In the genomic region with DNA sequence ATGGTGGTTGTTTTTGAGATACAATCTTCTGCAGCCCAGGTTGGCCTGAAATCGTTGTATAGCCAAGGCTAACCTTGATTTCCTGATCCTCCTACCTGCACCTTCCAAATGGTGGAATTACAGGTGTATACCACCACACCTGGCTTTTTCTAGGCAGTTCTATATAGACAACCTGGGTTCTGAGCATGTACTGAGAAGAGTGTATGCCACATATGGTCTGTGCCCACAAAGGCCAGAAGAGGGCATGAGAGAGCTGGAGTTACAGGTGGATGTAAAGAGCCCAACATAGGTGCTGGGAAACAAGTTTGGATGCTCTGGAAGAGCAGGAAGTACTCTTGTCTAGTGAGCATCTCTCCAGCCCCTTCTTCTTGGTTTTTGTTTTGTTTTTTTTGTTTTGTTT, we compare ENCODE assay signal across 10 mouse cellular contexts. TPM values are rescaled to one million over a fixed set of nuclear protein-coding genes. Genes with fewer than 3 reads are reported as not detected.
DNase-seq lines count a peak whose midpoint lies in the region; ATAC-seq and TF ChIP-seq lines count a peak whose summit lies in the region.
"Had no signal": no experiment of that assay in that cellular context is flagged by ENCODE, and none has a peak within 500 bp of the region (broad histone marks: within the 10 kb centered on the region; RNA-seq: fewer than 3 reads in every experiment).

No protein-coding gene starts in this region.

- no peak for ATAC-seq in liver, embryonic 11.5 days (replicated peaks; ENCODE audit: low FRiP score)
- ATAC-seq in kidney, postnatal 0 days (replicated peaks; ENCODE audit: low FRiP score, low read depth) = no peak

- no peaks in the 10 kb centered on the region for H3K27me3 ChIP-seq in liver, adult 2 months (ENCODE audit: control insufficient read depth, insufficient read depth, low read length)
- H3K27me3 ChIP-seq in liver, embryonic 11.5 days (replicated peaks; ENCODE audit: control insufficient read depth, insufficient read depth, low read length) = peaks cover 7% of the 10 kb centered on the region; the same call in 1 of the 2 replicates
- H3K27me3 ChIP-seq in kidney, postnatal 0 days (ENCODE audit: insufficient read depth, low read length) = no peaks in the 10 kb centered on the region
- H3K27me3 ChIP-seq: megakaryocyte, embryonic 14.5 days had no signal

- 15% methylated on average over 1 of the region's 1 CpGs for WGBS in liver, adult 2 months
- 31% methylated on average over 1 of the region's 1 CpGs for WGBS in liver, embryonic 11.5 days
- 52% methylated on average over 1 of the region's 1 CpGs for WGBS in kidney, postnatal 0 days

- H3K9ac ChIP-seq in liver, adult 2 months (ENCODE audit: low read depth, low read length) = no peak overlapping the region
- no peak overlapping the region for H3K9ac ChIP-seq in liver, embryonic 11.5 days (ENCODE audit: low read depth, low read length)
- H3K9ac ChIP-seq in kidney, postnatal 0 days (ENCODE audit: low read depth, low read length) = no peak overlapping the region

- no peak overlapping the region for H3K4me3 ChIP-seq in liver, adult 2 months (ENCODE audit: insufficient read depth, low read depth, low read length)
- H3K4me3 ChIP-seq in liver, embryonic 11.5 days (ENCODE audit: low read depth, low read length) = no peak overlapping the region
- H3K4me3 ChIP-seq in kidney, postnatal 0 days (replicated peaks; ENCODE audit: low read depth, low read length) = no peak overlapping the region
- H3K4me3 ChIP-seq: megakaryocyte, embryonic 14.5 days had no signal

- H3K79me2 ChIP-seq in liver, adult 2 months (ENCODE audit: control insufficient read depth, insufficient read depth, low read length) = no peaks in the 10 kb centered on the region

- H3K4me2 ChIP-seq in liver, embryonic 11.5 days = no peak overlapping the region
- H3K4me2 ChIP-seq in kidney, postnatal 0 days (ENCODE audit: low read length) = no peak overlapping the region

- peak; percentile 38; the same call in 1 of the 2 replicates for TF ChIP-seq CTCF in liver, adult 2 months (IDR thresholded peaks at IDR 0.05; ENCODE audit: low read depth, low read length)
- TF ChIP-seq CTCF in kidney, postnatal 0 days (IDR thresholded peaks at IDR 0.05; ENCODE audit: low read depth) = peak; percentile 67

- peak; percentile 39 for DNase-seq in liver, adult 2 months (ENCODE audit: extremely low read depth, low read depth, low spot score)
- DNase-seq in liver, embryonic 11.5 days (ENCODE audit: low spot score) = no peak
- peak; percentile 66 for DNase-seq in NIH3T3 (ENCODE audit: low read depth)
- peak; percentile 45 for DNase-seq in kidney, postnatal 0 days (ENCODE audit: low spot score)
- DNase-seq in thymus, postnatal 0 days (ENCODE audit: low spot score) = peak; percentile 41
- DNase-seq in right cerebral cortex, adult 2 months (ENCODE audit: low spot score in 2 of 2) = no peak
- DNase-seq in left cerebral cortex, adult 18-20 months (ENCODE audit: low spot score in 2 of 2) = no peak
- DNase-seq: gastrocnemius, postnatal 25 days had no signal

- H3K4me1 ChIP-seq in liver, adult 2 months (ENCODE audit: control insufficient read depth, insufficient read depth, low read length) = peaks cover 2% of the 10 kb centered on the region
- peaks cover 2% of the 10 kb centered on the region; the same call in 1 of the 2 replicates for H3K4me1 ChIP-seq in liver, embryonic 11.5 days (replicated peaks; ENCODE audit: control insufficient read depth, insufficient read depth, low read length)
- 0 out of 2 replicates have a peak, but pooled peaks cover 3% of the 10 kb centered on the region for H3K4me1 ChIP-seq in kidney, postnatal 0 days (replicated peaks; ENCODE audit: insufficient read depth, low read length)

- H3K9me3 ChIP-seq in liver, embryonic 11.5 days (ENCODE audit: control insufficient read depth, low read length) = no peaks in the 10 kb centered on the region
- no peaks in the 10 kb centered on the region for H3K9me3 ChIP-seq in kidney, postnatal 0 days (replicated peaks; ENCODE audit: low read length)
- H3K9me3 ChIP-seq: megakaryocyte, embryonic 14.5 days had no signal

- H3K36me3 ChIP-seq in liver, adult 2 months (ENCODE audit: control insufficient read depth, insufficient read depth, low read length) = no peaks in the 10 kb centered on the region
- H3K36me3 ChIP-seq in liver, embryonic 11.5 days (ENCODE audit: control insufficient read depth, insufficient read depth, low read length) = no peaks in the 10 kb centered on the region
- no peaks in the 10 kb centered on the region for H3K36me3 ChIP-seq in kidney, postnatal 0 days (ENCODE audit: insufficient read depth, low read length)

- no peak overlapping the region for H3K27ac ChIP-seq in liver, adult 2 months (replicated peaks; ENCODE audit: insufficient read depth, low read depth, low read length)
- no peak overlapping the region for H3K27ac ChIP-seq in liver, embryonic 11.5 days (ENCODE audit: low read depth, low read length)
- no peak overlapping the region for H3K27ac ChIP-seq in kidney, postnatal 0 days

- TF ChIP-seq POLR2A in liver, adult 2 months (IDR thresholded peaks at IDR 0.05; ENCODE audit: extremely low read depth, insufficient read depth, low read length) = no peak

RNA-seq across cellular contexts. Expression of a gene that starts 2.6 kb away (rescaled TPM):
- total RNA-seq in liver, adult 2 months (2014; rRNA removed) = under 0.01 TPM in 1 of 2 replicates, not detected in the other
- 0.07 TPM in 1 of 2 replicates, not detected in the other for polyA plus RNA-seq in liver, adult 2 months (2012; rRNA removed)
- polyA plus RNA-seq in liver, embryonic 11.5 days (2014; fragmentation: Nextera tagmentation; extraction: Ambion mirVana) = 0.32 and 0.40 TPM in 2 replicates
- polyA plus RNA-seq in kidney, postnatal 0 days (2015; fragmentation: Nextera tagmentation; extraction: Ambion mirVana) = 1.0 and 1.3 TPM in 2 replicates
- 1.5 and 1.9 TPM in 2 replicates for polyA plus RNA-seq in thymus, postnatal 0 days (2015; fragmentation: Nextera tagmentation; extraction: Ambion mirVana)
- total RNA-seq in left cerebral cortex, adult 18-20 months (2021) = 1 to 10 TPM; 8.1 to 9.0 TPM
- total RNA-seq: common myeloid progenitor, adult 5-6 weeks had no signal

RNA-seq across cellular contexts. Expression of a gene that starts 21.9 kb away (rescaled TPM):
- 0.18 and 0.27 TPM in 2 replicates for total RNA-seq in liver, adult 2 months (2014; rRNA removed)
- polyA plus RNA-seq in liver, adult 2 months (2012; rRNA removed) = 0.30 and 0.57 TPM in 2 replicates
- 0.57 and 0.77 TPM in 2 replicates for polyA plus RNA-seq in liver, embryonic 11.5 days (2014; fragmentation: Nextera tagmentation; extraction: Ambion mirVana)
- polyA plus RNA-seq in kidney, postnatal 0 days (2015; fragmentation: Nextera tagmentation; extraction: Ambion mirVana) = 0.42 and 0.59 TPM in 2 replicates
- 0.31 and 0.35 TPM in 2 replicates for polyA plus RNA-seq in thymus, postnatal 0 days (2015; fragmentation: Nextera tagmentation; extraction: Ambion mirVana)
- total RNA-seq in left cerebral cortex, adult 18-20 months (2021) = 1 to 10 TPM; 2.3 to 2.5 TPM

RNA-seq across cellular contexts. Expression of a gene that starts 28.9 kb away (rescaled TPM):
- total RNA-seq in liver, adult 2 months (2014; rRNA removed) = 1.7 and 2.6 TPM in 2 replicates
- polyA plus RNA-seq in liver, adult 2 months (2012; rRNA removed) = 7.3 and 8.1 TPM in 2 replicates
- 19.6 and 21.1 TPM in 2 replicates for polyA plus RNA-seq in liver, embryonic 11.5 days (2014; fragmentation: Nextera tagmentation; extraction: Ambion mirVana)
- polyA plus RNA-seq in kidney, postnatal 0 days (2015; fragmentation: Nextera tagmentation; extraction: Ambion mirVana) = 38.7 and 39.1 TPM in 2 replicates
- 11.9 and 12.3 TPM in 2 replicates for polyA plus RNA-seq in thymus, postnatal 0 days (2015; fragmentation: Nextera tagmentation; extraction: Ambion mirVana)
- total RNA-seq in left cerebral cortex, adult 18-20 months (2021) = 10 to 100 TPM; 34.5 to 34.8 TPM

RNA-seq across cellular contexts. Expression of a gene that starts 32.0 kb away (rescaled TPM):
- total RNA-seq in liver, adult 2 months (2014; rRNA removed) = 0.13 and 0.28 TPM in 2 replicates
- polyA plus RNA-seq in liver, adult 2 months (2012; rRNA removed) = not detected in 2 replicates
- polyA plus RNA-seq in liver, embryonic 11.5 days (2014; fragmentation: Nextera tagmentation; extraction: Ambion mirVana) = 0.14 TPM in 1 of 2 replicates, not detected in the other
- 0.06 TPM in 1 of 2 replicates, not detected in the other for polyA plus RNA-seq in kidney, postnatal 0 days (2015; fragmentation: Nextera tagmentation; extraction: Ambion mirVana)
- not detected in 2 replicates for polyA plus RNA-seq in thymus, postnatal 0 days (2015; fragmentation: Nextera tagmentation; extraction: Ambion mirVana)
- total RNA-seq in left cerebral cortex, adult 18-20 months (2021) = under 1 TPM; 0.59 to 0.65 TPM
- total RNA-seq: common myeloid progenitor, adult 5-6 weeks had no signal

RNA-seq across cellular contexts. Expression of a gene that starts 32.1 kb away (rescaled TPM):
- 27.1 and 31.4 TPM in 2 replicates for total RNA-seq in liver, adult 2 months (2014; rRNA removed)
- 33.8 and 40.8 TPM in 2 replicates for polyA plus RNA-seq in liver, adult 2 months (2012; rRNA removed)
- 29.0 and 36.7 TPM in 2 replicates for polyA plus RNA-seq in liver, embryonic 11.5 days (2014; fragmentation: Nextera tagmentation; extraction: Ambion mirVana)
- 69.4 and 70.1 TPM in 2 replicates for polyA plus RNA-seq in kidney, postnatal 0 days (2015; fragmentation: Nextera tagmentation; extraction: Ambion mirVana)
- 50.0 and 52.6 TPM in 2 replicates for polyA plus RNA-seq in thymus, postnatal 0 days (2015; fragmentation: Nextera tagmentation; extraction: Ambion mirVana)
- 10 to 100 TPM; 59.1 to 65.7 TPM for total RNA-seq in left cerebral cortex, adult 18-20 months (2021)

Comparison
In these comparisons a context has a peak if more than half of its experiments do, and no peak if none do; other contexts are left out.
1. DNase-seq: peak in liver, adult 2 months (single experiment), NIH3T3 (single experiment), kidney, postnatal 0 days (single experiment) and thymus, postnatal 0 days (single experiment); none in liver, embryonic 11.5 days (single experiment), right cerebral cortex, adult 2 months (0 of 2) and left cerebral cortex, adult 18-20 months (0 of 2).